Mouse (Mus musculus) embryonic facial prominence, embryonic 11.5 days (tissue): ENCODE measurements around the gene Fyn. TPM values are rescaled to one million over a fixed set of nuclear protein-coding genes. Genes with fewer than 3 reads are reported as not detected.
A peak's percentile ranks its signal among the peaks of the same experiment; 100 is the strongest.

Experiments used
- ATAC-seq: fragments of 200-750 bp; cut with Nextera tagmentation; replicated peaks from 2 replicates; pipeline ENCODE4 v1.8.0; 2017; ENCODE audit warnings: low read depth; ENCODE audit not compliant: insufficient number of reproducible peaks, low FRiP score, low TSS enrichment
- DNase-seq: peaks from one replicate; pipeline ENCODE4 v3.0.0-alpha.2; 2015; ENCODE audit warnings: low spot score
- H3K27ac ChIP-seq: fragments of 300-500 bp; sonication (generic); replicated peaks from 2 replicates; pipeline ENCODE4 v1.5.1; 2014; ENCODE audit warnings: mild to moderate bottlenecking, low read depth, low read length, control low read depth
- H3K27me3 ChIP-seq: fragments of 300-500 bp; sonication (generic); 2 replicates; pipeline ENCODE4 v1.6.1; 2014; ENCODE audit warnings: mild to moderate bottlenecking, low read length, moderate library complexity, mixed read lengths; ENCODE audit not compliant: control insufficient read depth, insufficient read depth
- H3K36me3 ChIP-seq: fragments of 300-500 bp; sonication (generic); replicated peaks from 2 replicates; pipeline ENCODE4 v1.6.1; 2014; ENCODE audit warnings: low read depth, mild to moderate bottlenecking, low read length, moderate library complexity, mixed read lengths; ENCODE audit not compliant: control insufficient read depth, insufficient read depth
- H3K4me1 ChIP-seq: fragments of 300-500 bp; sonication (generic); 2 replicates; pipeline ENCODE4 v1.6.1; 2014; ENCODE audit warnings: low read length, mixed read lengths; ENCODE audit not compliant: control insufficient read depth, insufficient read depth
- H3K4me2 ChIP-seq: fragments of 300-500 bp; sonication (generic); 2 replicates; pipeline ENCODE4 v1.6.1; 2014; ENCODE audit warnings: low read depth, mild to moderate bottlenecking, control low read depth, low read length, moderate library complexity
- H3K4me3 ChIP-seq: fragments of 300-500 bp; sonication (generic); 2 replicates; pipeline ENCODE4 v1.5.1; 2014; ENCODE audit warnings: low read depth, low read length, control low read depth
- H3K9ac ChIP-seq: fragments of 300-500 bp; sonication (generic); replicated peaks from 2 replicates; pipeline ENCODE4 v1.6.1; 2014; ENCODE audit warnings: mild to moderate bottlenecking, control low read depth, low read length
- H3K9me3 ChIP-seq: fragments of 300-500 bp; sonication (generic); replicated peaks from 2 replicates; pipeline ENCODE4 v1.6.1; 2016; ENCODE audit warnings: mild to moderate bottlenecking, low read length, inconsistent platforms, mixed read lengths; ENCODE audit not compliant: control insufficient read depth
- WGBS: fragments of 180-500 bp; shearing (Covaris S2); extraction: QIAGEN DNeasy Blood & Tissue Kit; methylation state at CpG from one replicate; pipeline ENCODE4 v1.1.7; 2014; 5-methylcytosine and 5-hydroxymethylcytosine counted together
- polyA plus RNA-seq: library from polyadenylated mRNA; unstranded; fragments of >200 nt; fragmentation: Nextera tagmentation; extraction: Ambion mirVana; gene quantifications from 2 replicates; pipeline ENCODE4 v1.2.1, GENCODE M21; 2014

The Fyn gene
- polyA plus RNA-seq, 1 experiment from 2014 or later: 38.9 TPM

DNA sequence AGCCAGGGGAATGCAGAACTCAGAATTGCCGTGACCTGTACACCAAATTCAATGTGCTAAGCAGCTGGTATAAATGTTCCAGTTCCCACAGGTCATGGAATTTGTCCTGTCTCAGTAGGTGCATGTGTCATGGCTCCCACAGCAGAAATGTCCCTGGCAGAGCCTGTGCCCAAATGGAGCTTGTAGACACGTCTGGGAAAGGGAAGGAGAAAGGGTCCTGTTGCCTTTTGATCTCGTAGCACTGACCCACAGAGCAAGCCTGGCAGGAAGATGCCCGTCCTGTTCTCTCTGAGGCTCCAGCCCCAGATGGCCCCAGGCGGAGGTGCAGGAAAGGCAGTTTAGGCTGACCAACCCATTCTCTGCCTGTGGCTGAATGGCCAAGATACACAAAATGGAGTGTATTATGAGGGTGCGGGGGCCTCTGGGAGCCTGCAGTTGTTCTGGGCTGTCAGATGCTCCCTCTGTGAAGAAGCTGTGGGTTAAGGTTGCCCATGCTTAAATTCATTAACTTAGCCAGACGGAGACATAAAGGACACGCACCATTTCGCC lies 183.1 kb downstream of the Fyn start:
- Histone ChIP-seq H3K9ac (peak overlapping the region; percentile 22; the same call in 1 of the 2 replicates), H3K27me3 (no peaks in the 10 kb centered on the region), H3K4me1 (peaks cover 11% of the 10 kb centered on the region; the same call in 1 of the 2 replicates), H3K36me3 (no peaks in the 10 kb centered on the region), H3K4me3 (no peak overlapping the region), H3K9me3 (no peaks in the 10 kb centered on the region), H3K4me2 (no peak overlapping the region), H3K27ac (peak overlapping the region; percentile 62)
- 59% methylated on average over 9 of the region's 9 CpGs for WGBS
- ATAC-seq (no peak), DNase-seq (no peak)

DNA sequence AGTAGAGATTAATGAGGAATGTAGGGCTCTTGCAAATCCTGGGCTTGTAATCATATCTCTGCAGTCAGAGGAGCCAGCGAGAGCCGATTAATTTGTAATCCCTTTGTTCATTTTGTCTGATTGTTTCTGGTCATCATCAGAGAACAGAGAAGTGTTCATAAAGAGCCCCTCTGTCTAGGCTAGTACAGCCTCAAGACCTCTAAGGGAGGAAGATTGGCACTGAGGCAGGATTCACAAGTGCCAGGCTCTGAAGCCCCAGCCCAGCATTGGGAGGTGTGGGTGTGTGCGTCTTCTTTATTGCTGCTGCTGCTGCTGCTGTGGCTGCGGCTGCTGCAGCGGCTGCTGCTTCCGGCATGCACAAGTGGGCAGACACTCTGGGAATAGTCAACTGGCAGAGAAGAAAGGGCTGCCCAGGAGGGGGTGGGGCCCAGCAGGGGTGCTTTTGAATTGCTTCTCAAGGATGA lies 183.7 kb downstream of the Fyn start:
- Histone ChIP-seq H3K36me3 (no peaks in the 10 kb centered on the region), H3K4me3 (no peak overlapping the region), H3K4me1 (peaks cover 11% of the 10 kb centered on the region; the same call in 1 of the 2 replicates), H3K9ac (peak overlapping the region; percentile 50), H3K27ac (peak overlapping the region; percentile 62), H3K9me3 (no peaks in the 10 kb centered on the region), H3K27me3 (no peaks in the 10 kb centered on the region), H3K4me2 (no peak overlapping the region)
- ATAC-seq (peak; percentile 50; the same call in 1 of the 2 replicates), DNase-seq (peak; percentile 53)
- 11% methylated on average over 6 of the region's 6 CpGs for WGBS

DNA sequence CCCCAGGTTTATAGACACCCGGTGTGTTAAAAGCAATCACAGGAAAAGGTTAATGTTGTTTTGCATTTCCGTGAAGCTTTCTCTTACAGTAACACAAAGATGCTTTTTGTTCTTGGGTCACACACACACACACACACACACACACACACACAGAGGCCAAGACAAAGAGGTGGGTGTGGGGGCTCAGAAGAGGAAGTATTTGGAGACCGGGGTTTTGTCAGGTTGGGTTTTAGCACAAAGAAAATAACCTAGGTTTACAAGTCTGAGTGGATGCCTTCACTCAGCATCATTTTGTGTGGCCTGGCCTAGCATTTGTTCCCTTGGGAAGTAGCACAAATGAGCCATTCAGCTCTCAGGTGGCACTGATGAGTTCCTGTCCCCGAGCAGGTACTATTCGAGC lies 184.2 kb downstream of the Fyn start:
- H3K9me3 ChIP-seq: no peaks in the 10 kb centered on the region
- no peaks in the 10 kb centered on the region for H3K27me3 ChIP-seq
- H3K9ac ChIP-seq: peak overlapping the region; percentile 22; the same call in 1 of the 2 replicates
- H3K27ac ChIP-seq: peak overlapping the region; percentile 28; the same call in 1 of the 2 replicates
- peaks cover 11% of the 10 kb centered on the region; the same call in 1 of the 2 replicates for H3K4me1 ChIP-seq
- H3K36me3 ChIP-seq: no peaks in the 10 kb centered on the region
- H3K4me2 ChIP-seq: no peak overlapping the region
- no peak for DNase-seq
- 29% methylated on average over 5 of the region's 5 CpGs for WGBS
- ATAC-seq: no peak
- H3K4me3 ChIP-seq: no peak overlapping the region

DNA sequence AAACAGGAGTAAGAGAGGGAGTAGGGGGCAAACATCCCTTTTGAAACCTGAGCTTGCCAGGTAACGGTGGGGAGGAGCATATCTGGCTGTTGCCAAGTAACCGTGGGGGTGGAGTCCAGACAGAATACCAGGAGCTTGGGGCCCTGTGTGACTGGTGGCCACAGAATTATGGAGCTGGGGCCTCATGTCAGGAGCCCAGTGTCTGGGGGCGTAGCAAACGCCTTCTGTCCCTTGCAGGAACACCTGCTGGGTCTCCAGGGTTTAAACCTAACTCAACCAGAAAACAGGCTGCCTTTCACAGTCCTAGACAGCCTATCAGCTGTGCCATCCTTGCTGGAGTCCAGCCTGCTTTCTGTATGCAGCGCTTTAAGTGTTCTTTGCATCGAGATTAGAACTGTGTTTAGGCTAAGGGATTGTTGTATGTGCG lies 186.6 kb downstream of the Fyn start:
- H3K27ac ChIP-seq: peak overlapping the region; percentile 57
- peaks cover 14% of the 10 kb centered on the region; the same call in 1 of the 2 replicates for H3K4me1 ChIP-seq
- H3K4me2 ChIP-seq: no peak overlapping the region
- H3K4me3 ChIP-seq: no peak overlapping the region
- H3K27me3 ChIP-seq: no peaks in the 10 kb centered on the region
- ATAC-seq: peak; percentile 47; the same call in 1 of the 2 replicates
- H3K9ac ChIP-seq: no peak overlapping the region
- 22% methylated on average over 7 of the region's 7 CpGs for WGBS
- DNase-seq: peak; percentile 66
- no peaks in the 10 kb centered on the region for H3K9me3 ChIP-seq
- no peaks in the 10 kb centered on the region for H3K36me3 ChIP-seq

DNA sequence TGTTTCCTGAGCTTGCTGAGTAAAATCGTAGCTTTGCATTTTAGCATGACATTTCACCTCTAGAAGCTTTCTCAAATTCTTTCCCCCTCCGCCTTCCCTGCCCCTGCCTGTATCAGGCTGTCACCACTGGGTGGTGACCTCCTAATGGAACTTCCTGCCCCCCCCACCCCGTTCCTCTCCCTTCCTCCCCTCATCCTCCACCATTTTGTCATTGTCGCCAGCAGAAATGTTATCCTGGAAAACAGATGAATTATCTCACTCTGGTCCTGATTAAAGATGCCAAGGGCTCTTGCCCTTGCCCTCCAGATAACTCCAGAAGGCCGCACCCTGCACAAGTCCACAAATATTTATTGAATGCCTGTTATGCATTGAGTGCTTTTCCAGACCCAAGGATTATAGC lies 187.1 kb downstream of the Fyn start:
- Histone ChIP-seq H3K9ac (no peak overlapping the region), H3K27me3 (no peaks in the 10 kb centered on the region), H3K9me3 (no peaks in the 10 kb centered on the region), H3K4me2 (no peak overlapping the region), H3K36me3 (no peaks in the 10 kb centered on the region), H3K4me3 (no peak overlapping the region), H3K27ac (peak overlapping the region; percentile 57), H3K4me1 (peaks cover 14% of the 10 kb centered on the region; the same call in 1 of the 2 replicates)
- ATAC-seq (no peak), DNase-seq (peak; percentile 43)
- WGBS: 26% methylated on average over 5 of the region's 5 CpGs

DNA sequence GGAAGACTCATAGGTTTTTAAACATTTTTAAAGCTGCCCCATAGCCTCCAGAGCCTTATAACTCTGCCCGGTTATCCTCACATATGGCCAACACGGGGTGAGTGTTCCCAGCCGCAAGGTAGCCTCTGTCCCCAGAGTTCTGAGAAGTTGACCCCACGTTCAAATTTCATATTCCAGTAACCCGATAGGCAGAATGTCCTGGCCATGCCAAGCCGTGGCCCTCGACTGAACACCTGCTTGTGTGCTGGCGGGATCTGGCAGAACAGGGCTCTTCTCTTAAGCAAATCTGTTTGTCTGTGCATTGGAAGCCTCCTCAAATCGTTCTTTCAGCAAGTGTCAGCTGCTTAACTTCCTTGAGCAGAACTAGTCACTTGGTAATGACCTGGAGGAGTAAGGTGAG lies 188.7 kb downstream of the Fyn start:
- Histone ChIP-seq H3K36me3 (no peaks in the 10 kb centered on the region), H3K9me3 (no peaks in the 10 kb centered on the region), H3K27me3 (no peaks in the 10 kb centered on the region), H3K4me2 (no peak overlapping the region), H3K4me3 (no peak overlapping the region), H3K4me1 (peaks cover 10% of the 10 kb centered on the region; the same call in 1 of the 2 replicates), H3K9ac (no peak overlapping the region), H3K27ac (no peak overlapping the region)
- DNase-seq (no peak), ATAC-seq (no peak)
- WGBS: 56% methylated on average over 9 of the region's 9 CpGs

DNA sequence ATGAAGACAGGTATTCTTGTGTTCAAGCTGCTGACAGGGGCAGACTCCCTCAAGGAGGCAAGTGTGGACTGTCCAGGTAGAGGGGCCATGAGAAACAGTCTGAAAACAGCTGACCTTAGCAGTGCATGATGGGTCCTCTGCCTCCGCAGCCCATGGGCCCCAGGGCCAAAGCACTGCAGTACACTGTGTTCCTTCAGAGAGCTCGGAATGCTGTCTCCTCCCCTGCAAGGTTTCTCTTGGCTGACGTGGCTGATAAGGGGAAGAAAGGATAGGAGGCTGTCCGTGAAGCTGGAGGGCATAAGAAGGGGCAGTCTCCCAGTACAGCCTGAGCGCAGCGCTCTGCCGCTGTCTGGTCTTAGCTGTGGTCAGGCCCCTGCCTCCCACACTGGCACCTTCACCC lies 189.2 kb downstream of the Fyn start:
- no peaks in the 10 kb centered on the region for H3K27me3 ChIP-seq
- 39% methylated on average over 7 of the region's 7 CpGs for WGBS
- H3K36me3 ChIP-seq: no peaks in the 10 kb centered on the region
- no peak overlapping the region for H3K4me3 ChIP-seq
- no peaks in the 10 kb centered on the region for H3K9me3 ChIP-seq
- H3K4me2 ChIP-seq: no peak overlapping the region
- no peak for DNase-seq
- H3K9ac ChIP-seq: no peak overlapping the region; the same call in 1 of the 2 replicates
- H3K4me1 ChIP-seq: peaks cover 10% of the 10 kb centered on the region; the same call in 1 of the 2 replicates
- ATAC-seq: 0 out of 2 replicates have a peak, but pooled peaks have one; percentile 41
- no peak overlapping the region for H3K27ac ChIP-seq

DNA sequence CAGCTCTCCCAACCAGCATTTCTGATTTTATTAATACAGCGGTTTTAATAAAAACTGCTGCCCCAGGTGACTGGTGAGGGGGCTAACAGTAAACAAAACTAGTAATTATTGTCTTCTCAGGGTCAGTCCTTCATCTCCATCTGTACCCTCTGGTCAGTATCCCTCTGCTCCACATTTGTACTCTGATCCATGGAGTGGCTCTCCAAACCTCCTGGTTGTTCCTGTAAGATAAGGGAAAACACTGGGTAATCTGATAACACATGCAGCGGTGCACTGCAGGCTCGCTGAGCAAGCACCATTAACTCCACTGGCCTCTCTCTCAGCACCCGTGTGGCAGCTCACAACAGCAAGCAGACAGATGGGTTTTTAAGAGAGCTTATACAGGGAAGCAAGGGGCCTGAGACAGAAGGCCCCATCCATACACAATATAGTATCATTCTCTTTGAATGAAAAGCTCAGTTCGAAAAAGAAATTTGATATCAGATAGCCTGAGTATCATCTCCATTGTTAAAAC lies 189.9 kb downstream of the Fyn start:
- H3K9me3 ChIP-seq: no peaks in the 10 kb centered on the region
- no peak overlapping the region for H3K27ac ChIP-seq
- 49% methylated on average over 5 of the region's 5 CpGs for WGBS
- H3K36me3 ChIP-seq: no peaks in the 10 kb centered on the region
- ATAC-seq (no peak), DNase-seq (no peak)
- H3K4me1 ChIP-seq: peaks cover 13% of the 10 kb centered on the region
- H3K27me3 ChIP-seq: no peaks in the 10 kb centered on the region
- no peak overlapping the region for H3K4me3 ChIP-seq
- no peak overlapping the region for H3K4me2 ChIP-seq
- H3K9ac ChIP-seq: no peak overlapping the region
